Mouse (Mus musculus) cerebellum, adult 2 months (tissue): ENCODE data around the gene B3gat1.

Experiments used
- CTCF ChIP-seq: fragments of 200-500 bp; IDR thresholded peaks from 2 replicates; pipeline ENCODE4 v1.5.1; 2011; ENCODE audit warnings: low read depth, mild to moderate bottlenecking, control low read depth, low read length, moderate library complexity, borderline replicate concordance; ENCODE audit not compliant: insufficient read depth
- POLR2A ChIP-seq: fragments of 200-500 bp; IDR thresholded peaks from 2 replicates; pipeline ENCODE4 v1.6.1; 2011; ENCODE audit warnings: low read length, control low read depth, borderline replicate concordance; ENCODE audit not compliant: insufficient read depth

DNA sequence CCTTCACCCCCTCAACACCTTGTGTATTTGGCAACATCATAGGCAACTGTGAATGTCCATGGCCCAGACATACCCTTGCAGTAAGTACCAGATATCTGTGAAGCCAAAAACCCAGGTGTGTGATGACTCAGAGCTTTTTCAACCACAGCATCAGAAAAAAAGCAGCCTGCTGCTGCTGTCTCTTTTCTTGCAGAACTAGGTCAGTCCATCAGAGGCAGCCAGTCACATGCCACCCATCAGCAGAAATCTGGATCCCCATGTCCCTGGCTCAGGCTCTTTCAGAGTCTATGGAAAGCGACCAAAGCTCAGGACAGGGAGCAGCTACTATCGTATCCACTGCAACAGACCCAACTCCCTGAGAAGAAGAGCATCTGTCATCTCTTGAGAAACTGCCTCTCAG lies 33.2 kb upstream of the B3gat1 start:
- TF ChIP-seq POLR2A (no peak), CTCF (no peak)
